Mouse (Mus musculus) embryonic facial prominence, embryonic 14.5 days (tissue): ENCODE data around the gene Blm. TPM values are rescaled to one million over a fixed set of nuclear protein-coding genes. Genes with fewer than 3 reads are reported as not detected.
"Not testable (repeated sequence)": the region's sequence is repeated elsewhere in the genome, so short reads cannot be mapped to it uniquely, and the experiment has no call there.

Source experiments
- ATAC-seq: fragments of 200-750 bp; cut with Nextera tagmentation; 2 replicates; pipeline ENCODE4 v1.8.0; 2017; ENCODE audit warnings: low read depth, moderate number of reproducible peaks, moderate TSS enrichment
- DNase-seq: peaks from one replicate; pipeline ENCODE4 v3.0.0-alpha.2; 2015; ENCODE audit warnings: low spot score
- H3K27ac ChIP-seq: fragments of 300-500 bp; sonication (generic); replicated peaks from 2 replicates; pipeline ENCODE4 v1.5.1; 2014; ENCODE audit warnings: low read depth, mild to moderate bottlenecking, low read length, moderate library complexity
- H3K27me3 ChIP-seq: fragments of 300-500 bp; sonication (generic); replicated peaks from 2 replicates; pipeline ENCODE4 v1.6.1; 2014; ENCODE audit warnings: low read length; ENCODE audit not compliant: control insufficient read depth, insufficient read depth
- H3K36me3 ChIP-seq: fragments of 300-500 bp; sonication (generic); 2 replicates; pipeline ENCODE4 v1.6.1; 2014; ENCODE audit warnings: low read length, mixed read lengths; ENCODE audit not compliant: control insufficient read depth, insufficient read depth
- H3K4me1 ChIP-seq: fragments of 300-500 bp; sonication (generic); 2 replicates; pipeline ENCODE4 v1.6.1; 2014; ENCODE audit warnings: antibody characterized with exemption, low read length; ENCODE audit not compliant: control insufficient read depth, insufficient read depth
- H3K4me2 ChIP-seq: fragments of 300-500 bp; sonication (generic); 2 replicates; pipeline ENCODE4 v1.6.1; 2014; ENCODE audit warnings: low read depth, mild to moderate bottlenecking, low read length, moderate library complexity, mixed read lengths
- H3K4me3 ChIP-seq: fragments of 300-500 bp; sonication (generic); 2 replicates; pipeline ENCODE4 v1.5.1; 2014; ENCODE audit warnings: low read depth, mild to moderate bottlenecking, low read length
- H3K9ac ChIP-seq: fragments of 300-500 bp; sonication (generic); 2 replicates; pipeline ENCODE4 v1.6.1; 2014; ENCODE audit warnings: low read depth, mild to moderate bottlenecking, low read length, moderate library complexity, mixed read lengths
- H3K9me3 ChIP-seq: fragments of 300-500 bp; sonication (generic); 2 replicates; pipeline ENCODE4 v1.6.1; 2016; ENCODE audit warnings: low read length; ENCODE audit not compliant: control insufficient read depth
- WGBS: fragments of 180-500 bp; shearing (Covaris S2); extraction: QIAGEN DNeasy Blood & Tissue Kit; methylation state at CpG from one replicate; pipeline ENCODE4 v1.1.7; 2014; 5-methylcytosine and 5-hydroxymethylcytosine counted together
- polyA plus RNA-seq: library from polyadenylated mRNA; unstranded; fragments of >200 nt; fragmentation: Nextera tagmentation; extraction: Ambion mirVana; gene quantifications from 2 replicates; pipeline ENCODE4 v1.2.1, GENCODE M21; 2014

Blm gene
- polyA plus RNA-seq, 1 experiment from 2014 or later = 13.1 TPM

GRCm38 (mm10) chr7:80512408-80513085 lies 22.4 kb downstream of the Blm start:
- Histone ChIP-seq H3K27ac (no peak overlapping the region), H3K4me1 (no peaks in the 10 kb centered on the region), H3K9ac (no peak overlapping the region), H3K36me3 (peaks cover 36% of the 10 kb centered on the region), H3K4me3 (no peak overlapping the region), H3K4me2 (no peak overlapping the region), H3K9me3 (no peaks in the 10 kb centered on the region), H3K27me3 (no peaks in the 10 kb centered on the region)
- no peak for DNase-seq
- WGBS = 92% methylated on average over 16 of the region's 16 CpGs
- no peak for ATAC-seq

DNA sequence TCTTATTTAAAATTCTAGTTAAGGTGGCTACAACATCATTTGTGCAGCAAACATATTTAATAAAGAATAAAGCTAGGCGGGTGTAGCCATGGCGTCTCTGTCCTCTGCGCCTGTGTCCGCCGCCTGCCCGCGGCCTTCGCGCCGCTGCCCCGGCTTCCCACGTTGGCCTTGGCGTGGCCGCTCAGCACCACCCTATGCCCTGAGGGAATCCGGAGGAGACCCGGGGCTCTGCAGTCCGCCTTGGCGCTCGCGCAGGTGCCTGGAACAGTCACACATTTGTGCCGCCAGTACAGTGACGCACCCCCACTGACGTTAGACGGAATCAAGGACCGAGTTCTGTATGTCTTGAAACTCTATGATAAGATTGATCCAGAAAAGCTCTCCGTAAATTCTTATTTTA lies 27.2 kb downstream of the Blm start:
- WGBS = 98% methylated on average over 25 of the region's 26 CpGs
- H3K36me3 ChIP-seq = peaks cover 56% of the 10 kb centered on the region
- H3K4me3 ChIP-seq, ATAC-seq, H3K4me1 ChIP-seq, DNase-seq, H3K9me3 ChIP-seq, H3K4me2 ChIP-seq, H3K27ac ChIP-seq, H3K9ac ChIP-seq, H3K27me3 ChIP-seq: not testable (repeated sequence)

- H3K4me2 ChIP-seq = no peak overlapping the region
- no peaks in the 10 kb centered on the region for H3K4me1 ChIP-seq
- H3K4me3 ChIP-seq = no peak overlapping the region
- no peaks in the 10 kb centered on the region for H3K9me3 ChIP-seq
- 76% methylated on average over 3 of the region's 3 CpGs for WGBS
- no peak overlapping the region for H3K9ac ChIP-seq
- peaks cover 61% of the 10 kb centered on the region for H3K36me3 ChIP-seq
- no peak for ATAC-seq
- DNase-seq = no peak
- no peaks in the 10 kb centered on the region for H3K27me3 ChIP-seq
- H3K27ac ChIP-seq = no peak overlapping the region
Measured at GRCm38 (mm10) chr7:80506007-80506406, 28.9 kb downstream of the Blm start.

GRCm38 (mm10) chr7:80504920-80505319 lies 30.0 kb downstream of the Blm start:
- no peak overlapping the region for H3K4me2 ChIP-seq
- no peak for ATAC-seq

GRCm38 (mm10) chr7:80501006-80501405 lies 33.9 kb downstream of the Blm start:
- H3K9ac ChIP-seq = no peak overlapping the region
- no peaks in the 10 kb centered on the region for H3K27me3 ChIP-seq
- WGBS = 82% methylated on average over 7 of the region's 7 CpGs
- DNase-seq = no peak
- no peak overlapping the region for H3K4me2 ChIP-seq
- ATAC-seq = no peak
- H3K9me3 ChIP-seq = no peaks in the 10 kb centered on the region
- peaks cover 51% of the 10 kb centered on the region for H3K36me3 ChIP-seq
- H3K4me1 ChIP-seq = no peaks in the 10 kb centered on the region
- H3K27ac ChIP-seq = no peak overlapping the region
- no peak overlapping the region for H3K4me3 ChIP-seq

More at GRCm38 (mm10) chr7:80504920-80505319, 30.0 kb downstream of the Blm start:
- Histone ChIP-seq H3K4me3 (no peak overlapping the region), H3K27me3 (no peaks in the 10 kb centered on the region), H3K36me3 (peaks cover 65% of the 10 kb centered on the region), H3K4me1 (no peaks in the 10 kb centered on the region), H3K9me3 (no peaks in the 10 kb centered on the region), H3K9ac (no peak overlapping the region), H3K27ac (no peak overlapping the region)
- 91% methylated on average over 3 of the region's 3 CpGs for WGBS
- no peak for DNase-seq

DNA sequence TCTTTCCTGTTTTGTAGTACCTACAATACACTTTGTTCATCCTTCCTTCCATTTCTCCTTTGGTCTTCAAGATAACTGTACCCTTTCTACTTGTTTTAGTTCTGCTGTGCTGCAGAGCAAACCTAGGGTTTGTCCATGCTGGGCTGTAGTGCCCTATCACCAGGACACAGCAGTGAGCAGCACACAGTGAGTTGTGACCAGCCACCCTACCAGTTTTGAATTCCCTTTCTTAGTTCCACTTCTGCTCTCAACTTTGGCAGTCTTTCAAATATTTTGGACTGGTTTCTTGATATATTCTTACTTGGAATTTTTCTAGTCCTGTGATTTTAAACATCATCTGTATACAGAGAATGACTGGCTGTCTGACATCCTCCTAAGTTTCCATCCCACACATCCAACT lies 34.8 kb downstream of the Blm start:
- no peaks in the 10 kb centered on the region for H3K9me3 ChIP-seq
- no peak overlapping the region for H3K9ac ChIP-seq
- H3K4me1 ChIP-seq = no peaks in the 10 kb centered on the region
- peaks cover 52% of the 10 kb centered on the region for H3K36me3 ChIP-seq
- DNase-seq (no peak), ATAC-seq (no peak)
- no peak overlapping the region for H3K4me2 ChIP-seq
- no peak overlapping the region for H3K4me3 ChIP-seq
- H3K27ac ChIP-seq = no peak overlapping the region
- no peaks in the 10 kb centered on the region for H3K27me3 ChIP-seq

DNA sequence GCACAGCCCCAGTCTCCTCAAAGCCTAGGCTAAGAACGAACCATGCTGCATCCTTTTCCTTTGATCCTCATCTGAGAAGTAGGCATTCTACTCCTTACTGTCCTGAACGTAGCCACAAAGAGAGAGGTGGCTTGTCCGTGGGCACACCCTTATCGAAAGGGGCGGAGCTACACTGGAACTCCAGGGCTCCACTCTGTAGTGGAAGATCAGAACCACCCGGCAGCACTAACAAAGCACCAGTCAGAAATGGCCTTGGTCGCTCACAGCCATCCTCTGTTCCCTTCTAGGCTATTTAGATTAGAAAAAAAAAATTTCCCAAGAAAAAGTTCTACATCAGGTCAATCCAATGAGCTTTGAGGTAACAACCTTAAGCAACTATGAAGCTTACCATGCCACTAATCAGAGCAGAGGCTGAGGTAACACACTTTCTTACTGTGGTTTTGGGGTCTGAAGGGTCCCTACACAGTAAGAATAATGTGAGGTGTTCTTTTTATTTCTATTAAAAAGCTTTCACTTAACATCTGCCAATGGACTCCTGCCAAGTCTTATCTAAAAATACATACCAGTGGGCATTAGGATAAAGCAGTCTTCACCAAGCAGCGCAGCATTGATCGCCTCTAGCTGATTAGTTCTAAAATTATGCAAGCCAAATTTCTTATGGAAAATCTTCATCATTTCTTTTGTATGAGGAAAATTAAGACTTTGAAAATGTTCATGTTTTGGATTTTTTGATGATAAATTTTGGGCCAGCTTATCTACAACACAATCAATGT lies 35.5 kb downstream of the Blm start:
- Histone ChIP-seq H3K27ac (no peak overlapping the region), H3K4me2 (no peak overlapping the region), H3K27me3 (no peaks in the 10 kb centered on the region), H3K36me3 (peaks cover 50% of the 10 kb centered on the region), H3K9ac (no peak overlapping the region), H3K4me3 (no peak overlapping the region), H3K4me1 (no peaks in the 10 kb centered on the region), H3K9me3 (no peaks in the 10 kb centered on the region)
- DNase-seq (no peak), ATAC-seq (no peak)
- WGBS = 83% methylated on average over 9 of the region's 9 CpGs

- no peak overlapping the region for H3K27ac ChIP-seq
- DNase-seq = no peak
- WGBS = 76% methylated on average over 3 of the region's 3 CpGs
- peaks cover 47% of the 10 kb centered on the region for H3K36me3 ChIP-seq
- H3K4me2 ChIP-seq = no peak overlapping the region
- no peak overlapping the region for H3K9ac ChIP-seq
- H3K4me3 ChIP-seq = no peak overlapping the region
- no peaks in the 10 kb centered on the region for H3K4me1 ChIP-seq
- H3K9me3 ChIP-seq = no peaks in the 10 kb centered on the region
- H3K27me3 ChIP-seq = no peaks in the 10 kb centered on the region
- ATAC-seq = no peak
Measured at GRCm38 (mm10) chr7:80496656-80497055, 38.3 kb downstream of the Blm start.

DNA sequence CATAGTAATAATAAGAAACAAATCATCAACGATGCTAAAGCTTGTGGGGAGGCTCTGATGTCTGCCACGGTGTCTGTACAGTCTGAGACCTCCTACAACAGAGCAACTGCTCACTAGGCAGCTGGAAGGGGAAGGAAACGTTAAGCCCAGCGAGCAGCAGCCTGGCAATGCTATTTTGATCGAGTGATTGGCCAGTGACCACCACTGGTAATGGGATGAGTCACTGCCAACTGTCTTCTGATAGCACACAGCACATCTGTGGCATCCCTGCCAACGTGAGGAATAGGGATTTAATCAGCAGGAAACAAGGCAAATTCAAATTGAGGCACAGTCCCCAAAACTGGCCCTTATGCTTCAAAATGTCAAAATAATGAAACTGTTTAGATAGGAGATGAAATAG lies 39.7 kb downstream of the Blm start:
- DNase-seq = no peak
- WGBS = 75% methylated on average over 6 of the region's 6 CpGs
- peaks cover 41% of the 10 kb centered on the region for H3K36me3 ChIP-seq

More for the DNA sequence above, 39.7 kb downstream of the Blm start:
- no peak overlapping the region for H3K4me3 ChIP-seq
- H3K27ac ChIP-seq = no peak overlapping the region
- H3K4me2 ChIP-seq = no peak overlapping the region
- H3K27me3 ChIP-seq = no peaks in the 10 kb centered on the region
- no peaks in the 10 kb centered on the region for H3K4me1 ChIP-seq
- no peak overlapping the region for H3K9ac ChIP-seq
- no peak for ATAC-seq
- no peaks in the 10 kb centered on the region for H3K9me3 ChIP-seq
